Mouse (Mus musculus): ENCODE measurements around the gene Prkag3. TPM values are rescaled to one million over a fixed set of nuclear protein-coding genes. Genes with fewer than 3 reads are reported as not detected.

Gene Prkag3
- 0.31 and 1.8 TPM in 2 replicates for polyA plus RNA-seq (2015; fragmentation: Nextera tagmentation; extraction: Ambion mirVana)

DNA sequence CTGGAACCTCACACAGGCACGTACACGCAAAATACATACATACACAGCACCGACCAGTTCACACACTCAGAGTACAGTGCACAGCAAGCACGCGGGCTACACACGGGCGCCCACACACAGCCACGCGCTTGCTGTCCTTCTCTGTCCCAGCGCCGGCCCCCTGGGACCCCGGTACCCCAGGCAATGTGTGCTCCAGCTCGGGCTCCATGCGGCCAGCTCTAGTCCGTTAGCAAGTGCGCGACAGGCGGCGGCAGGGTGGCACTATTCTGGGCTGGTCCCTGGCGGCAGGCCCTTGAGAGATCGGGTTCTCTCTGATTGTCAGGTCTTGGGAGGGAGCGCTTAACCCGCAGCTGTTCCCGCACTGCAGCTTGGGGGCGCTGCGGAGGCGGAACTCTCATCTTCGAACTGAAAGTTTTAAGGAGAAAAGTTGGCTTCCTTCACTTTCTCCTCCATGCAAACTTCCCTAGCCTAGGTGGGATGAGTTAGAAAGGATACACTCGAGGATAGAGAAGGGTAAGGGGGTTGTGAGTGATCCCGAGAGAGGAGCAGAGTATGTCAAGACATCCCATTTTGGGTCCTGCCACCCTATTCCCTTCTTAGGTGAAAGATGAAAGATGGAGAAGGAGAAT, at the start of gene Prkag3:
Gene Prkag3 (minus strand): TSS at position 579 of the 629 bp plus-strand sequence.
- Histone ChIP-seq H3K4me2 (ENCODE audit: low read depth, low read length) (peak within 1 kb of the TSS; percentile 50), H3K4me3 (replicated peaks; ENCODE audit: low read length) (peak within 1 kb of the TSS; percentile 18), H3K27ac (ENCODE audit: low read length) (no peak within 1 kb of the TSS), H3K9me3 (replicated peaks; ENCODE audit: control insufficient read depth, low read length) (no peaks in the 10 kb centered on the region), H3K36me3 (ENCODE audit: control insufficient read depth, insufficient read depth, low read length) (no peaks in the 10 kb centered on the region), H3K27me3 (ENCODE audit: control insufficient read depth, insufficient read depth, low read length) (peaks cover 5% of the 10 kb centered on the region), H3K9ac (ENCODE audit: low read length) (peak within 1 kb of the TSS; percentile 29; the same call in 1 of the 2 replicates), H3K4me1 (ENCODE audit: control insufficient read depth, insufficient read depth, low read length) (peaks cover 6% of the 10 kb centered on the region; the same call in 1 of the 2 replicates)
- ATAC-seq (ENCODE audit: insufficient read depth, low FRiP score) = peak; percentile 47; the same call in 1 of the 2 replicates
- 7% methylated on average over 30 of the region's 30 CpGs for WGBS

DNA sequence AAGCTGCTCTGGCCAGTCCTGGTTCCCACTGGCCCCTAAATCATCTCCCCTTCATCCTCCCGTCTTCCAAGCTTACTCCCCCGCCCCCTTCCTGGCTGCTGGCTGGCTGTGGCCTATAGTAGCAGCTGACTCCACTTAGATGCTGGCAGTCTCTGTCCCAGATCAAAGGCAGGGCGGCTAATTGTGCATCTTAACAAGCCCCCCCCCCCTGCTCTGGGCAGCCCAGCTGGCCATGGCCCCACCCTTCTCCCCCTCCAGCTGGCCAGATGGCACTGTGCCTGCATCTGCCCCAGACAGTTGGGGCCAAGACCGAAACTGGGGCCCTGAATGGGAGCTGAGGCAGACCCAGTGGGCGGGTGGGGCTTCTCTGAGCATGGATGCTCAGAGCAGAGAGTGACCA, 48.4 kb upstream of the Prkag3 start:
- no peak overlapping the region for H3K27ac ChIP-seq (ENCODE audit: low read length)
- ATAC-seq (ENCODE audit: insufficient read depth, low FRiP score) = peak; percentile 62; the same call in 1 of the 2 replicates
- peaks cover 19% of the 10 kb centered on the region for H3K4me1 ChIP-seq (ENCODE audit: control insufficient read depth, insufficient read depth, low read length)
- no peaks in the 10 kb centered on the region for H3K9me3 ChIP-seq (replicated peaks; ENCODE audit: control insufficient read depth, low read length)
- H3K4me2 ChIP-seq (ENCODE audit: low read depth, low read length) = no peak overlapping the region
- WGBS = 22% methylated on average over 5 of the region's 5 CpGs
- no peak overlapping the region for H3K9ac ChIP-seq (ENCODE audit: low read length)
- peaks cover 87% of the 10 kb centered on the region for H3K27me3 ChIP-seq (ENCODE audit: control insufficient read depth, insufficient read depth, low read length)
- no peak overlapping the region for H3K4me3 ChIP-seq (replicated peaks; ENCODE audit: low read length)
- no peaks in the 10 kb centered on the region for H3K36me3 ChIP-seq (ENCODE audit: control insufficient read depth, insufficient read depth, low read length)

DNA sequence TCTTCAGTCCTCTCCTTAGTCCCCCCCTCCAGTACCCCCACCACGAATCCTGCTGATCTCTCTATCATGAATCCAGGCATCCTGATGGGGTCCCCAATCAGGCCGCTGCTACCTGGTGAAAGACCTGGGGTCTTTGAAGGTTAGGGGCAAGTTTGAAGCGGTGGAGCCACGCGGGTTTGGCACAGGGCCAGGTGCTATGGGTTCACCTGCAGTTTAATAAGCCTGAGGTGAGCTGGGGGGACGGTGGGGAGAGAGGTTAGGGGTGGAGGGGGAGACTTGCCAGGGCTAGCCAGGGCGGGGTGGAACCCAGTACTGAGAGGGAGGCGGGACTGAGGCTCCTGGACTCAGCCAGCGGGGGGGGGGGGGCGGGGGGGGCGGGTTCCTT, 46.1 kb upstream of the Prkag3 start:
- H3K4me1 ChIP-seq (ENCODE audit: control insufficient read depth, insufficient read depth, low read length) = peaks cover 18% of the 10 kb centered on the region
- no peak for ATAC-seq (ENCODE audit: insufficient read depth, low FRiP score)
- peak overlapping the region; percentile 41; the same call in 1 of the 2 replicates for H3K9ac ChIP-seq (ENCODE audit: low read length)
- H3K27ac ChIP-seq (ENCODE audit: low read length) = peak overlapping the region; percentile 66
- H3K4me3 ChIP-seq (replicated peaks; ENCODE audit: low read length) = peak overlapping the region; percentile 25; the same call in 1 of the 2 replicates
- H3K9me3 ChIP-seq (replicated peaks; ENCODE audit: control insufficient read depth, low read length) = no peaks in the 10 kb centered on the region
- peaks cover 90% of the 10 kb centered on the region for H3K27me3 ChIP-seq (ENCODE audit: control insufficient read depth, insufficient read depth, low read length)
- H3K4me2 ChIP-seq (ENCODE audit: low read depth, low read length) = peak overlapping the region; percentile 48
- no peaks in the 10 kb centered on the region for H3K36me3 ChIP-seq (ENCODE audit: control insufficient read depth, insufficient read depth, low read length)
- under 1% methylated on average over 7 of the region's 11 CpGs for WGBS

DNA sequence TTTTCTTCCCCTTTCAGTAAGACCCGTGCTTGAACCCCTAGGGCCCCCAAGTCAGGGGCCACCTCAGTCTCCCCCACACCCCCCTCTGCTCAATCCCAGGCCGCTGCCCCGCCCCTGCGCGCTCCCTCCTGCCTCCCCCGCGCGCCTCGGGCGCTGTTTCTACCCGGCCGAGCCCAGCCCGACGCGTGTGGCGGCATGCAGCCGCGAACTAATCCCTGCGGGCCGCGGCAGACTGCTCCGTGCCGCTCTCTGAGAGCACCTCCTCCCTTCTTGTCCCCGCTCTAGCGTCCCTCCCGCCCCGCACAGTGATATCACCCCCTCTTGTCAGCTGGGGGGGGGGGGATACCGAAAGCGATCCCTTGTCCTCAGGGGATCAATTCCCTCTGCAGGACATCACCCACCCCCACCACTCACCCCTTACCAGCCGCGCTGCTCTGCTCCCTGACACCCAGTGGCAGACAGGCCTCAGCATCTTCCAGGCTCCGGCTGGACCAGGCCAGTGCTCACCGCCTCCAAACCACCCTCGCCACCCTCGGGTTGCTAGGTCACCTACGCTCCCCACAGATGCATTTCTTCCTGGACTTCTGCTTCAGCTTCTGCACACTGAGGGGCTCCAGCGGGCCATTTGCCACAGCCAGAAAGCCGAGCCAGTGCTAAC, 45.6 kb upstream of the Prkag3 start:
- Histone ChIP-seq H3K27me3 (ENCODE audit: control insufficient read depth, insufficient read depth, low read length) (peaks cover 92% of the 10 kb centered on the region), H3K4me2 (ENCODE audit: low read depth, low read length) (peak overlapping the region; percentile 48), H3K36me3 (ENCODE audit: control insufficient read depth, insufficient read depth, low read length) (no peaks in the 10 kb centered on the region), H3K27ac (ENCODE audit: low read length) (peak overlapping the region; percentile 66), H3K9ac (ENCODE audit: low read length) (peak overlapping the region; percentile 41; the same call in 1 of the 2 replicates), H3K4me3 (replicated peaks; ENCODE audit: low read length) (peak overlapping the region; percentile 25), H3K9me3 (replicated peaks; ENCODE audit: control insufficient read depth, low read length) (no peaks in the 10 kb centered on the region), H3K4me1 (ENCODE audit: control insufficient read depth, insufficient read depth, low read length) (peaks cover 18% of the 10 kb centered on the region)
- ATAC-seq (ENCODE audit: insufficient read depth, low FRiP score) = peak; percentile 57; the same call in 1 of the 2 replicates
- WGBS = 1% methylated on average over 38 of the region's 38 CpGs

DNA sequence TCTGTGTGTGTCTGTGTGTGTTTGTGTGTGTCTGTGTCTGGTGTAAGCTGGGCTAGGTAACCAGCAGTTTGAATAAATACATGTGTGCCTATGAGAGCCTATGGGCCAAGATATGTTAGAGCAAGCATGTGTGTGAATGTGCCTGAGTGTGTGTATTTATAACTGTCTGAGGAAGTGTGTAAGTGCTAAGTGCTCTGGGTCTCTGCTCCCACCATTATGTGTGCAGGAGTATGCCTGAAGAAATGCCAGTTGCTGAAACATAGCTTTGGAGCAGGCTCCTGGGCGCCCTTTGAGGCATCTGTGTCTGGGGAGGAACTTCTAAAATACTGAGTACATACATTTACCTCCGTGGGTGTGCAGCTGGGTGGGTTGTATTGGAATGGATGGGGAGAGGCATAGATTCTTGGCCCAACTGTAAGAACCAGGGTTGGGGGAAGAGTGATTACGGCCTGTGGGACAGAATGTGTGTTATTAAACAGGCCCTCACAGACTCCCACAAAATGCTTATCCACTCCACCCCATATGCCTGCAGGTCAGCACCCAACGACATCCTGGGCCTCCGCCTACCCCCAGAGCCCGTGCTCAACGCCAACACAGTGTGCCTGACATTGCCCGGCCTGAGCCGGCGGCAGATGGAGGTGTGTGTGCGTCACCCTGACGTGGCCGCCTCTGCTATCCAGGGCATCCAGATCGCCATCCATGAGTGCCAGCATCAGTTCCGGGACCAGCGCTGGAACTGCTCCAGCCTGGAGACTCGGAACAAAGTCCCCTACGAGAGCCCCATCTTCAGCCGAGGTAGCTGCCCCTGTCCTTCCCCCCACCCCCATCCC, 44.0 kb upstream of the Prkag3 start:
- no peaks in the 10 kb centered on the region for H3K36me3 ChIP-seq (ENCODE audit: control insufficient read depth, insufficient read depth, low read length)
- ATAC-seq (ENCODE audit: insufficient read depth, low FRiP score) = no peak
- no peak overlapping the region; the same call in 1 of the 2 replicates for H3K27ac ChIP-seq (ENCODE audit: low read length)
- WGBS = 26% methylated on average over 19 of the region's 19 CpGs
- H3K9ac ChIP-seq (ENCODE audit: low read length) = no peak overlapping the region
- H3K4me2 ChIP-seq (ENCODE audit: low read depth, low read length) = 0 out of 2 replicates have a peak overlapping the region, but pooled peaks have one; percentile 1
- no peaks in the 10 kb centered on the region for H3K9me3 ChIP-seq (replicated peaks; ENCODE audit: control insufficient read depth, low read length)
- no peak overlapping the region for H3K4me3 ChIP-seq (replicated peaks; ENCODE audit: low read length)
- H3K4me1 ChIP-seq (ENCODE audit: control insufficient read depth, insufficient read depth, low read length) = peaks cover 18% of the 10 kb centered on the region
- peaks cover 93% of the 10 kb centered on the region for H3K27me3 ChIP-seq (ENCODE audit: control insufficient read depth, insufficient read depth, low read length)

DNA sequence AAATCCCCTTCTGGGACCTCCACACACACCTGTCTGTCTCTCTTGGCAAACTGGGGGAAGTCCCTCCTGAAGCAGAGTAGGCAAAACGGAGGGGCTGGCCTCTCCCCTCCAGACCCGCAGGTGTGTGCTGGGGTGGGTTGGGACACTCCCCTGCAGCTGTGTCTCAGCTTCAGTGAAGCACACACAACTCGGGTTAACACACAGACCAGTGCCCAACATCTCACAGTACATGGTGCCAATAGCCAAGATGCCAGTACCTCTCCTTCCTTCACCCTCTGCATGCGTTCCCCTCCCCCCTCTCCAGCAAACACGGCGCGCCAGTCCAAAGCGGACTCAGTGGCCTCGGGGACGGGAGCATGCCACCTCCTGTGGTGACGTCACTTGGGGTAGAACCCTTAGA, 42.2 kb upstream of the Prkag3 start, which contains the start of gene Wnt10a:
Gene Wnt10a (plus strand): TSS at position 268 of the 400 bp plus-strand sequence.
- H3K27me3 ChIP-seq (ENCODE audit: control insufficient read depth, insufficient read depth, low read length) = peaks cover 85% of the 10 kb centered on the region
- peak within 1 kb of the TSS; percentile 60 for H3K9ac ChIP-seq (ENCODE audit: low read length)
- H3K27ac ChIP-seq (ENCODE audit: low read length) = 0 out of 2 replicates have a peak within 1 kb of the TSS, but pooled peaks have one; percentile 17
- H3K9me3 ChIP-seq (replicated peaks; ENCODE audit: control insufficient read depth, low read length) = no peaks in the 10 kb centered on the region
- peak within 1 kb of the TSS; percentile 52 for H3K4me2 ChIP-seq (ENCODE audit: low read depth, low read length)
- peaks cover 18% of the 10 kb centered on the region for H3K4me1 ChIP-seq (ENCODE audit: control insufficient read depth, insufficient read depth, low read length)
- H3K4me3 ChIP-seq (replicated peaks; ENCODE audit: low read length) = peak within 1 kb of the TSS; percentile 31
- no peaks in the 10 kb centered on the region for H3K36me3 ChIP-seq (ENCODE audit: control insufficient read depth, insufficient read depth, low read length)
- under 1% methylated on average over 11 of the region's 11 CpGs for WGBS
- ATAC-seq (ENCODE audit: insufficient read depth, low FRiP score) = peak; percentile 11; the same call in 1 of the 2 replicates

DNA sequence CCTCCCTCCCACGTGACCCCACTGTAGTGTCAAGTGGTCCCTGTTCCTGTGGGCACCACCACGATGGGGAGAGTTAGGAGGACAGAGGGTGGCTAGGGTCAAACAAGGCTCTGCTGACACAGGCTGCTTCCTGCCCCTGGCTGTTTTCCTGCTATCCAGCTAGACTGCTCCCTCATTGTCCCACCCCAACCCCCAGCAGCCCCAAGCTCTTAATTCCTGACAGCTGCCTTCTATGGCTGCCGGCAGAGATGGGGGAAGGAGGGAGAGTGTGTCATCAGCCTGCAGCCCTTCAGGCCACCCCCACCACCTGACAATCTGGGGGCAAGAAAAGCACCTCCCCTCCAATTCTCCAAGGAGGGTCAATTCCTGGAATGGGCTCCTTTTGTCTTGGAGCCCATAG, 41.1 kb upstream of the Prkag3 start:
- no peak overlapping the region for H3K4me3 ChIP-seq (replicated peaks; ENCODE audit: low read length)
- 12% methylated on average over 3 of the region's 3 CpGs for WGBS
- H3K9me3 ChIP-seq (replicated peaks; ENCODE audit: control insufficient read depth, low read length) = no peaks in the 10 kb centered on the region; the same call in 1 of the 2 replicates
- peaks cover 81% of the 10 kb centered on the region for H3K27me3 ChIP-seq (ENCODE audit: control insufficient read depth, insufficient read depth, low read length)
- no peak overlapping the region for H3K4me2 ChIP-seq (ENCODE audit: low read depth, low read length)
- H3K4me1 ChIP-seq (ENCODE audit: control insufficient read depth, insufficient read depth, low read length) = peaks cover 16% of the 10 kb centered on the region
- no peak for ATAC-seq (ENCODE audit: insufficient read depth, low FRiP score)
- no peak overlapping the region for H3K27ac ChIP-seq (ENCODE audit: low read length)
- no peak overlapping the region for H3K9ac ChIP-seq (ENCODE audit: low read length)
- no peaks in the 10 kb centered on the region for H3K36me3 ChIP-seq (ENCODE audit: control insufficient read depth, insufficient read depth, low read length)

DNA sequence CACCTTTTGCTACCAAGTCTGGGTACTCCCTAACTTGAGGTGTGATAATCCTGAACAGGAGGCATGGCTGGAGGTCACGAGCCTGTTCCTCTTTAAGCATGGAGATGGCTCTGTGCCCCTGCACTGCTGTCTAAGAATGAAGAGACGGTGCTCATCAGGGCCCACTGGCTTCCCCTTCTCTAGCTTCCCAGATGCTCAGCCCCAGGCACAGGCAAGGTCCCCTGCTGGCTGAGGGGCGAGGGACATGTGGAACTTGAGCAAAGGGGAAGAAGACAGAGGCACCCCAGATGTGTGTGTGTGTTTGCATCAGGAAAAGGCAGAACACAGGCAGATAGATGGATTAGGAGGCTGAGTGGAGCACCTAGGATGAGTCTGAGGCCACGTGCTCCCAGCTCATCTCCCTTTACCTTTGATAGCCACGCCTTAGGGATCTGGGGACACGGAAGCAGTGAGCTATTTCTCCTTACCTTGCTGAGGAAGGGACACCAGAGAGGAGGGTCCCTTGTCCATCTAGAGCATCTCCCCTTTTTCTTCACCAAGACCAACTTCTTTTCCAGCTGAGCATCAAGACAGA, 39.7 kb upstream of the Prkag3 start:
- Histone ChIP-seq H3K9me3 (replicated peaks; ENCODE audit: control insufficient read depth, low read length) (no peaks in the 10 kb centered on the region; the same call in 1 of the 2 replicates), H3K4me2 (ENCODE audit: low read depth, low read length) (no peak overlapping the region), H3K27me3 (ENCODE audit: control insufficient read depth, insufficient read depth, low read length) (peaks cover 81% of the 10 kb centered on the region), H3K36me3 (ENCODE audit: control insufficient read depth, insufficient read depth, low read length) (no peaks in the 10 kb centered on the region), H3K4me3 (replicated peaks; ENCODE audit: low read length) (no peak overlapping the region), H3K4me1 (ENCODE audit: control insufficient read depth, insufficient read depth, low read length) (peaks cover 13% of the 10 kb centered on the region), H3K9ac (ENCODE audit: low read length) (no peak overlapping the region), H3K27ac (ENCODE audit: low read length) (no peak overlapping the region)
- 28% methylated on average over 6 of the region's 6 CpGs for WGBS
- no peak for ATAC-seq (ENCODE audit: insufficient read depth, low FRiP score)
